Mouse (Mus musculus) thymus, postnatal 36 days (tissue): ENCODE measurements around the gene Rab40c.

Experiments used
- DNase-seq, 2 experiments: peaks; one replicate each; pipeline ENCODE4 v3.0.0; 2022; ENCODE audit warnings: mixed read lengths in 2 of 2

Gene Rab40c

GRCm38 (mm10) chr17:25945517-25946155, 26.1 kb upstream of the Rab40c start:
- no peak for DNase-seq

- DNase-seq = no peak
Measured at GRCm38 (mm10) chr17:25944366-25945163, 25.0 kb upstream of the Rab40c start, which contains the start of the genes Pigq and Nhlrc4. Gene Pigq (minus strand): TSS chr17:25944936. Gene Nhlrc4 (minus strand): TSS chr17:25944961.

GRCm38 (mm10) chr17:25943769-25944168, 24.2 kb upstream of the Rab40c start:
- no peak for DNase-seq

DNA sequence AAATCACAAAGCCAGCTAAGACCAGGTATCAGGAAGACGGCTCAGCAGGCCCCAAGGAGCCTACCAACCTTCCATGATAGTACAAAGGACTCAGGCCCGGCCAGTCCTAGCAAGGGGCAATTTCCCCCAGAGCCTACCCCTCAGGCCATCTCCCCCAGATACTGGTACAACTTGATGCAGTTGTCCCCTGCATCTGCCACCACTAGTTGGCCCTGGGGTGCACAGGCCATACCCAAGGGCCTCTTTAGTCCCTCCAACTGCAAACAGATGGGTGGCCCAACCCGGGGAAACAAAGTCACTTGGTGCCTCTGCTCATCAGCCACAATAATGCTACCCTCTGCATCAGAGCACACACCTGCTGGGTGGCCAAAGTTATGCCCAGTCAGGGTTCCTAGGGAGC, 23.7 kb upstream of the Rab40c start:
- no peak for DNase-seq

DNA sequence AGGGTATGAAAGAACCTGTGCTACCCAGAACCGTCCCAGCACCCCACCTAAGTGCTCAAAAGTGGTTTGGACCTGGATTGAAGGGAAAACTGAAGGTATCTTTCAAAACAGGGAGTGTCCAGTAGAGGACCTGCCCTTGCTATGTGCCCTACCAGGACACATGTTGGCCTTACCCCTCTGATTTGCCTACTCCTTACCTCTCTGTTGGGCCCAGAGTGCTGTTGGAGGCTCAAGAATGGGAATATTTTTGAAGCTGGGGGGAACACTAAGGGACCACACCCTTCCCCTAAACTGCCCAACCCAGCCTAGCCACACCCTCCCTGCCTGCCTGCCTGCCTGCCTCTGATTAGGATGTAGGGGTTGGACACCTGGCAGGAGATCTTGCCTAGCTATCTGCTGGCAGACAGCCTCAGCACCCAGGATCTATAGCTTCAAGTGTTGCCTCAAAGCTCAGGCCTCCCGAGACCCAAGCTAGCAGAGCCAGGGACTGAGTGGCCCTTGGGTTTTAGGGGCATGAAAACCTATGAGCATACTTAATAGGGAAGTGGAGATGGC, 23.1 kb upstream of the Rab40c start:
- DNase-seq = no peak

- DNase-seq = peak; percentile 65 to 68
Measured at GRCm38 (mm10) chr17:25941511-25942241, 22.1 kb upstream of the Rab40c start.

GRCm38 (mm10) chr17:25934526-25934925, 15.0 kb upstream of the Rab40c start:
- DNase-seq = no peak

- DNase-seq = no peak
Measured at GRCm38 (mm10) chr17:25925348-25925747, 5.8 kb upstream of the Rab40c start.

DNA sequence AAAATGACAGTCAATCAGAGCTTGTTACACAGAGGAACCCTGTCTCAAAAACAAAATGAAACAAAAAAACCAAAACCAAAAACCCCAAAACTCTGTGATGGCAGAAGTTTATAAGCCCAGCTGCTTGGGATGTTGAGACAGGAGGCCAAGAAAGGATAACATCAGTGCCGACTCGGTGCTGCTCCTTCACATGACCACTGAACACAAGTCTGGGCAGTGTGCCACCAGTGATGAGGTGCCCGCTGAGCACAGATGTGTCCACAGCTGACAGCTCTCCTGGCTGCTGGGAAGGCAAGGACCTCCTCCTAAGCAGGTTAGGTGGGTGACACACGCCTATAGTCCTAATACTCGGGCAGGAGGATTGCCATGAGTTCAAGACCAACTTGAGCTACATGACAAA, 2.6 kb upstream of the Rab40c start:
- no peak for DNase-seq

DNA sequence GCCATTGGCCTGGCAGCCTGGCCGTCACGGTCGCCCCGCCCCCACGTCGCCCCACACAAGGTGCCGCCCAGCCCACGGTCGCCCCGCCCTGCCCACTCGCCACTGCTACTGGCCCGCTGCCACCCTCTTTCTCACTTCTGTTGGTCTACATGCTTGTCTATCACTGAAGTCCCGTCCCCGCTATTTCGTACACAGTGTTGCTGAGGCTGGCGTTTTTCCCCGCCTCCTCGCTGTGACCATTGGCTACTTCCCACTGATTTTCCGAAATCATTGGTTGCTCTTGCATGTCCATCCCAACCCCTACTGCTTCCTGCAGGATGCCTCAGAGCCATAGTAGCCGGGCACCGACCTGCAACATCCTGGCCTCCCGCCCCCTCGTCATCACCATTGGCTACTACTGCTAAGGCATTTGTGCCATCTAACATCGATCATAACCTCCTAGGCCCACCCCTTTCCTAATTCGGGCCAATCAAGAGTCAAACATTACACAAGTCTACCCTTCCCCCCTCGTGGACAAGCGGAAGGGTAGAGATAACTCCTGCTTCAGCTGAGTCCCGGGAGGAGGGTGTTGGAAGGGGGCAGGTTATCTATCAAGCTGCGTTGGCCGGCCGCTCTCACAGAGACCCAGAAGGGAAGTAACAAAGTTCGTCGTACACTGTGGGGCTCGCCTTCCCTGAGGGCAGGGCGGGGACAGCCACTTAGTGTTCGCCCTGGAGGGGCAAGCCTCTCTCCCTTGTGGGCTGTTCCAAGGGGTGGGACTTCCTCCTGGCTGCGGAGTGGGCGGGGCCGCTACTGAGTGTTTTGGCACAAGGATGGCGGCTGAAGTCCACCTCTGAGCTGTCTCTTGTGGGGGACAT, 487 bp upstream of the Rab40c start:
- DNase-seq = peak; percentile 99 to 100

- DNase-seq = no peak
Measured at GRCm38 (mm10) chr17:25918037-25918750, 1.3 kb downstream of the Rab40c start.

DNA sequence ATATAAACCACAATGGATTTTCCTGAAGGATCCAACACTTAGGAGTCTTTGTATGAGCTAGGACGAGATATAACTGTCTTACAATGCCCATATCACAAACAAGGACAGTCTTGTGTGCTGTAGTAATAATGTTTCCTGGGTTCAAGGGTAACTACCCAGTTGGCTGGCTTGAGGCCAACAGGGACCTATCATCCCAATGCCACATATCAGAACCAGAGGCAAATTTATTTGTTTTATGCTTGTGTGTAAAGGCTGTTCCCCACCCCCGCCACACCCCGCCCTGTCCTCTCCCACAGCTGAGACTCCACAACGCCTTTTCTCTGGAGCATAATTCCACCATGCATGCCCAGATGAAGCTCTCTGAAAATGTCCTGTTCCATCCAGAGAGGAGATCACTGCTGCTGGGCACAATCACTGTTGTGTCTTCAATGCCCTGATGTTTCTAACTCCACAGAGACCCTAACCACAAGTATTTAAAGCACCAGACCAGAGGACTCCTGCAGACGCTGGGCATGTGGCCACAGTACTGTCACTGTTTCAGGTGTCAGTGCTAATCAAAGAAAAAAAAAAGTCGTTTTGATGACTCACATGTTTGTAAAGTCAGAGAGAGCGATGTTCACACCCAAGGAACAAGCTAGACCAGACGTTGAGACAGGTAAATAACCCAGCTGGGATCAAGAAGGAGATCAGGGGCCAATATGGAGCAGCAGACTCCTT, 2.4 kb downstream of the Rab40c start:
- DNase-seq = no peak

DNA sequence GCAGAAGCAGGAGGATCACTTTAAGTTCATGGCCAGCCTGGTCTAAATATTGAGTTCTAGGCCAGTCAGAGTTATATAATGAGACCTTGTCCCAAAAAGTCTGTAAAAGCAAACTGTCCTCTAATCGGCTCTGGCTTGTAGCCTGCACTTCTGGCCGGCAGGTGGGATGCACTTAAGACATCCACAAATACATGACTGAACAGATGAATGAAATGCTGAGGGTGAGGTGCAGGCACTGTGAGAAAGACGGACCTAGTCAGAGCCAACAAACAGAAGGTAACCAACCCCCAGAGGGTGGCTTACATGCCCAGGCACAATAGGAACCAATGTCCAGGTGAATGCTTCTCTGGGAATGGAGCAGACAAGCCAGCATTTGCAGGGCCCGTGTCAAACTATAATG, 5.2 kb downstream of the Rab40c start:
- DNase-seq = no peak

DNA sequence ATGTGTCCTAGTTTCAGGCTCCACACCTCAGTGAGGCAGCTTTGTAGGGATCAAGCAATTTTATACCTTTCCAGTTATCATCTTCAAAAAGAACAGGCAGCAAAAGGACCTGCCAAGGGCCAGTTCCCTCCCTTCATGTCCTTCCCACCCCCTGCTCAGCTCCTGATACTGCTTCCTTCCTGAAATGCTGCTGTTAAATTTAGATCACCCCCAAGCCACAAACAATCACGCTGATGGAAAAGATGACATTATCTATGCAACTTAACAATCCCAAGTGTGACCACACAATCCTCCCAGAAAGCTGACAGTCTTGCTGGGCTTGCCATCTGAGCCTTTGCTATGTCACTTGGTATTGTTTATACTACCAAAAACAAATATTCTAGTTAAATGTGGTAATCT, 5.7 kb downstream of the Rab40c start:
- DNase-seq = no peak

- no peak for DNase-seq
Measured at GRCm38 (mm10) chr17:25913186-25913876, 6.2 kb downstream of the Rab40c start.

DNA sequence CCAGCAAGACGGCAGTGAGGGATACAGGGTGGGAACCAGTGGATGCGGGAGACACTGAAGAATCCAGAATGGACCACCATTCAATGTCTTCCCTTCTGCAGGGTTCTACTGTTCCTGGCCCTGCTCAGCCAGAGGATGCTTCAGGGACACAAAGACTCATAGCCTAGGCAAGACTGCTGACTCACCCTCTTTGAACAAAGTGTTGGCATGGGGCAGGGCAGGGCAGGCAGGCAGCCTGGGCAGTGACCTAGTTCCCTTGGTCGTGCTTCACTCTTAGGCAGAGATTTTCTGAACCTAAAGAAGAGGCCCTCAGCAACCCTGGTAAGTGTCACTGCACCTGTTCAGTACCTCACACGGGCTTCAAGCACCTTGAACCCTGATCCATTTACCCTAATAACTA, 7.7 kb downstream of the Rab40c start:
- no peak for DNase-seq

DNA sequence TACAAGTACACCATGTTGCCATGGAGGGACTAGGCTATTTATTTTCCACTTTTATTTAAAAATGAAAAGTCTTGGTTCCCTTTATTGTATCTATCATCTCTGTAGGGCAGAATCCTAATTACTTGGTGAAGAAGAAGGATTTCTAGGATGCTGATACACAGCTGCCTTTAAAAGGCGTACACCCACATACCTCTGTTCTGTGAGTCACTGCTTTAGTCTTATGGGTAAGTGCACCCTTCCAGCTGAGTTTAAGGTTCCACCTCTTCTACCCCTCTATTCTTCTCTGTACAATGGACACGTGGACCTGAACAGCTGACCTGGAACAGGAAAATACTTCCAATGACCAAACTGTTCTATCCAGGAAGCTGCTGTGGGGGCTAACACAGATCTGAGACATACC, 11.9 kb downstream of the Rab40c start:
- no peak for DNase-seq

DNA sequence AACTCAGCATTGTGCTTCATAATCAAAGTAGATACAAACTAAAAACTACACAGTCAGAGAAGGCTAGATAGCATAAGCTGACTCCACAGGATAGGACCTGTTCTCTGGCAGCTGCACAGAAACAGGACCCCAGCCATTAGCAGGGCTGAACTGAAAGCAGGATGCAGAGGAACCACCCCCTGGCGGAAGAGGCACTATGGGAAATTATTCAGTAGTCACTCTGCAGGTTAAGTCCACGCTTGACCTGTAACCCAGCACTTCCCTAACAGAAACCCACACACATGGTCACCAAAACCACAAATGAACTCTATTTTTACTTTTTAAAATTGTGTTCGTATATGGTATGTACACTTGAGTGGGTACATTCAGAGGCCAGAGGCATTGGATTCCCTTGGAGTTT, 16.5 kb downstream of the Rab40c start:
- no peak for DNase-seq

DNA sequence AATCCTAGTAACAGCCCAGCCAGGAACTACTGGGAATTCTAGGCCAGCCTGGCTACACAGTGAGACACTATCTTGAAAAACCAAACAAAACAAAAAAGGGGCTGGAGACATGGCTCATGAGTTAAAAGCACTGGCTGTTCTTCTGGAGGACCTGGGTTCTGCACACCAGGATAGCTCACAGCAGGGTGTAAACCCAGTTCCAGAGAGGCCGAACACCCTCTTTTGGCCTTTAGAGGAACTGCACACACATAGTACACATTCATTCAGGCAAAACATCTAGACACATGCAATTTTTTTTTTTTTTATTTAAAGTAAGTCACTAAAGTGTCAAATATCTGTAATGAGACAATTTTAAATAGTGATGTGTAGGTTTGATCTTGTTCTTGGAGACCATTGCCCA, 19.3 kb downstream of the Rab40c start:
- DNase-seq = no peak

DNA sequence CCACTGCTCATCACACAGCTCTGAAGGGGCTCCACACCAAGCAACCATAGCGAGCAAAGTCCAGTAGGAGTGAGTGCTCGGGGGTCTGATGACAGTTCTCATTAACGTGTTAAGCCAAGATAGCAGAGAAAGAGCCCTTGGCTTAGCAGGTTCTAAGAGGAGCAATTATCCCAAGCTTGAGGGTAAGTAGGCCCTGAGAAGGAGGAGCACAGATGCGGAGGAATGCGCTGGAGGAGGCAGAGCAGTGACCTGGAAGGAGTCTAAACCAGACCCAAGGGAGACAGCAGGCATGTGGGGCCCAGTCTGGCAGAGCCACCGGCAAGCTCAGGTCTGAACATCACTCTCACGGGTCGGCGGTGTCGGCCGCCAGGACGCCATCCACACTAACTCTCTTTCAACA, 23.6 kb downstream of the Rab40c start:
- DNase-seq = no peak
